Mouse (Mus musculus) cerebellum, adult 2 months (tissue): ENCODE measurements at regions not wholly inside any gene's neighbourhood (a gene's known extent, or its start where the extent isn't known, plus 50 kb on each side); places are given as distances from the start of the nearest gene placed in this dataset.

Experiments used
- DNase-seq, 2 experiments: peaks; one replicate each; pipeline ENCODE4 v3.0.0; 2021
- H3K27ac ChIP-seq: fragments of 200-500 bp; 2 replicates; pipeline ENCODE4 v1.5.1; 2012; ENCODE audit warnings: low read length, control low read depth, inconsistent platforms; ENCODE audit not compliant: insufficient read depth
- H3K27me3 ChIP-seq: fragments of 200-500 bp; 2 replicates; pipeline ENCODE4 v1.6.1; 2012; ENCODE audit warnings: inconsistent platforms, mild to moderate bottlenecking, low read length, moderate library complexity; ENCODE audit not compliant: control insufficient read depth, insufficient read depth
- H3K4me1 ChIP-seq: fragments of 200-500 bp; 2 replicates; pipeline ENCODE4 v1.6.1; 2011; ENCODE audit warnings: low read length; ENCODE audit not compliant: control insufficient read depth, insufficient read depth
- H3K4me3 ChIP-seq: fragments of 200-500 bp; replicated peaks from 2 replicates; pipeline ENCODE3; 2011; ENCODE audit warnings: mild to moderate bottlenecking, low read depth, low read length, control low read depth; ENCODE audit not compliant: insufficient read depth
- CTCF ChIP-seq: fragments of 200-500 bp; IDR thresholded peaks from 2 replicates; pipeline ENCODE4 v1.5.1; 2011; ENCODE audit warnings: low read depth, mild to moderate bottlenecking, control low read depth, low read length, moderate library complexity, borderline replicate concordance; ENCODE audit not compliant: insufficient read depth
- POLR2A ChIP-seq: fragments of 200-500 bp; IDR thresholded peaks from 2 replicates; pipeline ENCODE4 v1.6.1; 2011; ENCODE audit warnings: low read length, control low read depth, borderline replicate concordance; ENCODE audit not compliant: insufficient read depth
- WGBS: fragments of 180-500 bp; shearing (Covaris S2); methylation state at CpG from one replicate; pipeline ENCODE4 v1.1.7; 2018; 5-methylcytosine and 5-hydroxymethylcytosine counted together

DNA sequence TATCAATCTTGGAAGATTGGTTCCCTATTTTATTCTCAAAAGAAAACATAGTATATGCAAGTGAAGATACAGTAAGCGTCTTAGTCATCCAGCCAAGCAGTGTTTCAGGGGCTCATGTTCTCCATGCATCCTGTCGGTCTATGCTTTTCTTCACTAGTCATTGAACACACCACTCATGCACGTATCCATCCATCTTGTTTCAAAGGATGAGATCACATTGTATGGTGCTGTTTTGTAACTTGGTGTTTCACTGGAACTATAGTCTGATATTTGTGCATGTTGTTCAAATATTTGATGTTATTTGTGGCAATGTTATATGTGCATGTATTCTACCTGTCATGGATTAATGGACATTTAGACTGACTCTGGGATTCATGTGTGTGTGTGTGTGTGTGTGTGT is 293.8 kb downstream of the Ets1 start:
- no peak overlapping the region for H3K27ac ChIP-seq
- TF ChIP-seq POLR2A (no peak), CTCF (no peak)
- WGBS = 94% methylated on average over 3 of the region's 3 CpGs
- H3K4me3 ChIP-seq = no peak overlapping the region
- no peak for DNase-seq
- no peaks in the 10 kb centered on the region for H3K27me3 ChIP-seq
- H3K4me1 ChIP-seq = no peaks in the 10 kb centered on the region

DNA sequence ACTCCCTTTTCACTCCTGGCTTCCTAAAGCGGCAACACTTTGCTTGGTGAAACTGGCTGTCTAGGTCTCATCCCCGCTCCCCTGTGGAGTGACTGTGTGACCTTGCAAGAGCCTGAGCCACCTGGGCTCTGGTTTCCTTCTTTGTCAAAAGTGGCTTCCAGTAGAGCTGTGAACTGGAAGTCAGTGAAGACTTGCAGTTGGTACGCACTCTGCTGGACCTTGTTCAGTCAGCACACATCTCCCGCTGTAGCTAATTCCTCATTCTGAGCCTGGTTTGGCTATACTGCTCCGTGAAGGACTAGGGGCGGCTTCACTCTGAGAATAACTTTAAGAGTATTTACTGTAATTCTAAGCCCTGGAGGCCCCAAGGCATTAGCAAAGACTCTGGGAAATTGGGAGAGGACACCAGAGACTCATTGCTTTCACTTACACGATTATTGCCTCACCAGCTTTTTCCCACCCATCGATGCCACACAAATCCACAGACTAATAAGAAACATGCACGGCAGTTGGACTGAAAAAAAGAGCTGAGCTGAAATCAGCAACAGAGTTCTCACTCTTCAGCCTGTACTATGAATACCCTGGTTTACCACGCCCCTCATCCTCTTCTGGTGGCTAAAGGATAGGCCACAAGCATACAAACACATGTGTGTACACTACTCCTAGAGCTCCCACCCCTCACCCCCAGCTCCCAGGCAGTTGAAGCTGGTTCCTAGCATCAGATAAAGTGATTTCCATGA is 295.4 kb downstream of the Ets1 start:
- H3K4me3 ChIP-seq = no peak overlapping the region
- DNase-seq = no peak
- 85% methylated on average over 10 of the region's 10 CpGs for WGBS
- no peak overlapping the region for H3K27ac ChIP-seq
- H3K4me1 ChIP-seq = no peaks in the 10 kb centered on the region
- TF ChIP-seq POLR2A (no peak), CTCF (no peak)
- H3K27me3 ChIP-seq = no peaks in the 10 kb centered on the region

DNA sequence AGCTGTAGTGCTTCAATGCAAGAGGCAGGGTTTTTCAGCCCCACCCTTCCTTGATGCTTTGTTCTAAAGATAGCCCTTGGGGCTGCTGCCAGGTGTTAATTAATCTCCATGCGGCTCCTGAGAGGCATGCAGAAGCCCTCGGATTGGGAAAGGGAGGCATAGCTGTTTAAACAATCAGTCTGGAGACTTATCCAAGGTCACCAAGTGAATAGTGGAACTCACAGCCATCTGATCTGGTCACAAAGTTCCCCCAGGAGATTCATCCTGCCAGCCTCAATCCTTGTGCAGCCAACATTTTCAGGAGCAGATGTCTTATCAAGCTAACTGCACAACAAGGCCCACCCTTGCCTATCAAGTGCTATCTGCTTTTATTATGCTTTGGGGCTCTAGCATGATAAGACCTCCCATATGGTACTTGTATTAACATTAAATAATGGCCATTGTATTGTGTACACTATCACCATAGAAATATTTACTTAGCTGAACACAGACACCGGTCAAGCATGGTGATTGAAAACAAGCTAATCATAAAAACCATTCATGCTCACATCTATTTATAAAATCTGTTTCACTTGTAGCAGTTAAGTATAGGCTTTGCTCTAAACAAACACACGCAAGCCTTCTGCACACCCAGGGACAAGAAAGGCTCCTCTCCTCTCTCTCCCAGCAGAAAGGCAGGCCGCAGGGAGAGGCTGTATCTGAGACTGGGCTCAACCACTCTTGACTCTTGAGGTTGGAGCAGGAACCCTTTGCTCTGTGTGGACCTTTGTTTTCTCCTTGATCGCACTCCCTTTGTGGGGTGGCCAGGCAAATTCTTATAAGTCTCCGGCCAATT is 297.4 kb downstream of the Ets1 start:
- WGBS = 69% methylated on average over 7 of the region's 7 CpGs
- DNase-seq = no peak
- Histone ChIP-seq H3K4me3 (no peak overlapping the region), H3K27me3 (no peaks in the 10 kb centered on the region), H3K4me1 (no peaks in the 10 kb centered on the region), H3K27ac (no peak overlapping the region)
- no peak for TF ChIP-seq POLR2A
- no peak for TF ChIP-seq CTCF

DNA sequence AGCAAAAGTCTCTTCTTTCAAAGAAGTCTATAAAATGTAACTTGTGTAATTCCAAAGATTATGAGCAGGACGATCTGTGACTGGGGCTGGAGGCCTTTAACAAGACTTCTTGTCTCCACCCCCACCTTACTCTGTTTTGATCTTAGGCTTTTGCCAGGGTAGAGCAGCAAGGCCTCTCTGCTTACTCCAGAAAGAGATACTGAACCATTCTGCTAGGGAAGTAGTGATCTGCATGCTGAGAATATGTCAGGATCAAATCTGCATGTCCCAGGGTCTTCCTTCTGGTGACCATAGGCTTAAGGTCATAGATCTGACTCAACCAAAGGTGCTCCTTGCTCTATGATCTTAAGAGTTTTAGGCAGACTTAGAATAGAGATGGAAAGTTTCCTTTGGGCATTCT is 298.4 kb downstream of the Ets1 start:
- Histone ChIP-seq H3K27me3 (no peaks in the 10 kb centered on the region), H3K4me1 (no peaks in the 10 kb centered on the region), H3K4me3 (no peak overlapping the region), H3K27ac (no peak overlapping the region)
- no peak for DNase-seq
- 95% methylated on average over 1 of the region's 1 CpGs for WGBS
- TF ChIP-seq CTCF (no peak), POLR2A (no peak)

DNA sequence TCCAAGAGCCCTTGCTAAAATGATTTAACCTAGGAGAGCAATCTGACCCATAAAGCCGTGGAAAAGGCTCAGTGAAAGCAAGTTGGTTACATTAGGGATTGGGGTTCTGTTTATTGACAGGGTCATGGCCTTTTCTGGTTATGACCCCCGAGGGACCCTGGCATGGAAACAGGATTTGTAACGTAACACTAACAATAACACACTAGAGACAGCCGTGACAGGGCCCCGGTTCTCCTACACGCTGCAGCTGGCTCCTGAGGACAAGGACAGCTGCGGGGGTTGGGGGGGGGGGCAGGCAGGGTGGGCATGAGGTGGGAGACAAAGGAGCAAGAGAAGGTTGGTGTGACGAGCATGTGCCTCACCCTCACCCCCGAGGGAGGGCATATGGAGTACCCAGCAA is 300.4 kb downstream of the Ets1 start:
- TF ChIP-seq CTCF (no peak), POLR2A (no peak)
- H3K4me3 ChIP-seq = no peak overlapping the region
- H3K27me3 ChIP-seq = no peaks in the 10 kb centered on the region
- DNase-seq = no peak
- no peaks in the 10 kb centered on the region for H3K4me1 ChIP-seq
- 50% methylated on average over 9 of the region's 9 CpGs for WGBS
- no peak overlapping the region for H3K27ac ChIP-seq

DNA sequence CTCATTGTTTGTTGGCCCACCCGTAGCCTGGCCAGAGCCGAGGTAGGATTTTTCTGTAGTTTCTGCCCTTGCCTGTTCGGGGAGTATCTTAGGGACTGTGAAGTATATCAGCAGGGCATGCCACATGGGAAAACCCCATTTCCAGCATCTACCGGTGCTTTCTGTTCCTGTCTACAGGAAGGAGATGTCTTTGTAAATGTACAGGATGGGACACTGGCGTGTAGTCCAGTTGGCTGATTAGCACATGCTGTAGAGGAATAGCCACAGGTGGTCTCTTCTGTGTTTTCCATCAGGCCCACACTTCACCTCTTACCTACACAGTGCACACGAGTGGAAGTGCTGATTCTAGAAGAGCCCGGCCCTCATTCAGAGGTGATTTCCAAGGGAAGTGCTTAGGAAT is 301.4 kb downstream of the Ets1 start:
- Histone ChIP-seq H3K4me1 (no peaks in the 10 kb centered on the region), H3K4me3 (no peak overlapping the region), H3K27me3 (no peaks in the 10 kb centered on the region), H3K27ac (no peak overlapping the region)
- DNase-seq = no peak
- TF ChIP-seq CTCF = no peak
- TF ChIP-seq POLR2A = no peak
- 78% methylated on average over 7 of the region's 7 CpGs for WGBS

DNA sequence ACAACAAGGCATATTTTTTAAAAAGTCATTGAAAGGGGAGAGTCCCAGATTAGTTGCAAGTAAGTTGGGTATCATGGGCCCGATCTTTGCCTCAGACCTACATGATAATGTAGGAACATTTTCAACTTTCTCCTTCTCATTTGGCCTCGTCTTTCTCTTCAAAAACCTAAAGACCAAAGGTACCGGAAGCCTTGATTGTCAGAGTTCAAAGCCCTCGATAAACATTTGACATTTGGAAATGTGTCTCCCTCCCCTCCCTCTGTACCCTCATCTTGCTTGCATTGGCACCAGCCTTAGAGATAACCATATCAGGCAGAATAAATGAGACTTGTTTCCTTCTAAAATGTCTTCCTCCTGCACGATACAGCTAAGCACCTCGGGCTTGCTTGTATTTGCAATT is 302.8 kb downstream of the Ets1 start:
- no peak for TF ChIP-seq POLR2A
- WGBS = 93% methylated on average over 6 of the region's 6 CpGs
- DNase-seq = no peak
- H3K27ac ChIP-seq = no peak overlapping the region
- H3K4me1 ChIP-seq = no peaks in the 10 kb centered on the region
- H3K4me3 ChIP-seq = no peak overlapping the region
- H3K27me3 ChIP-seq = no peaks in the 10 kb centered on the region

DNA sequence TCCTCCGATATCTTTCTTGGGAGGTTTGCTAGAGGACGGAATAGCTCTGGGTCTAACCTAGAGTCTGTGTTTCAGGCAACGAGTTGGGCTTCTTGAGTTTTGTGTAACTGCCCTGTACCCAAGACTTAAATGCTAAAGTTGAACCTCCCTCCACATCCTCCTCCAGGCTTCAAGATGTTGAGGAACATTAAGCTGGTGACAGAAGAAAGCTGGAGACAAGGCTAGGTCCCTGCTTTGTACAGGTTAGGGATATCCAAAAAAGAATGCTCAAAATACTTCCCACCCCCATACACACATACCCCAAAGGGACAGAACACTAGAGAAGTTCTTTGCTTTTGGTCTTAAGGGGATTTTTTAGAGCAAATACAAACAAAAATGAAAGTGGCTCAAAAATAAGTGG is 303.6 kb downstream of the Ets1 start:
- TF ChIP-seq CTCF = no peak
- TF ChIP-seq POLR2A = no peak
- Histone ChIP-seq H3K4me1 (no peaks in the 10 kb centered on the region), H3K4me3 (no peak overlapping the region), H3K27me3 (no peaks in the 10 kb centered on the region), H3K27ac (no peak overlapping the region)
- DNase-seq = no peak
- WGBS = 90% methylated on average over 3 of the region's 3 CpGs
